Mouse (Mus musculus) neutrophil, adult 83 days (primary cell): ENCODE measurements around the gene Tnrc6c. TPM values are rescaled to one million over a fixed set of nuclear protein-coding genes. Genes with fewer than 3 reads are reported as not detected.

Experiments used
- total RNA-seq, 2 experiments: library from RNA; stranded (reverse); gene quantifications; one replicate each; pipeline ENCODE4 v1.2.4; 2023

The Tnrc6c gene
- total RNA-seq = 10 to 100 TPM; 33.7 to 37.7 TPM

DNA sequence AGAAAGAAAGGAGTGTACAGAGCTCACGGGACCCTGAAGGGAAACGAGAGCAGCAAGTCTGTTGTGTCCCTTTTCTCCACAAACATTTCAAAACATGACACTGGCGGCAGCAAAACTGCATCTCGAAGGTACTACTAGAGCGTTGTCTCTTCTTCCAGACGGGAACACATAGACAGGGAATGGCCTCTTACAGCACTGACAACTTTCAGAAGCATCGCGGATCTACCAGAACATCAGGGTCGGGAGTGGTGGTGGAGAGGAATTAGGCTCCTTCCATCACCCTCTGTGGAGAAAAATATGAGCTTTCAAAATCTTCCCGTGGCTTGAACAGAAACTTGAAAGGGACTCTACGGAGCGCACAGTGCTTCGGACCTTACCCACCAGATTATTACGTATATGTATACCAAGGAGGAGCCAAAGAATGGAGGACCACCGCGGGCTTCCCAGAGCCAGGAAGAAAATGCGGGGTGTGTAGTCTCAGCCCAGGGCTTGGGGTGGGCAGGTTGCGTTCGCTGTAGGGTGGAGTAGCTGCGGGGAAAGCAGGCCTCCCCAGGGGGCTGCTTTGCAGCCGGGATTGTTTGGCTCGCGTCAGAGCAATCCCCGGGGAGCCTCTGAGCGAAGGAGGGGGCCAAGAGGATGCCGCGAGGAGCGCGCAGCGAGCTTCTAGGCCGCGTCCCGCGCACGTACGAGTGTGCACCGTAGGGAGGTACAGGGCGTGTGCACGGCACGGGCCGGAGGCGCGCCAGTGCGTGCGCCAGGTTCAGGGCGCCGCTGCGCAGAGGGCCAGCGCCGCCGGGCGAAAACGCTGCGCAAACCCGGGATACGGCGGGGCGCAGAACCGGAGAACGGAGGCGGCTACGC, at the start of gene Tnrc6c:
Tnrc6c (plus strand) TSS at position 799 of the 861 bp plus-strand sequence.

DNA sequence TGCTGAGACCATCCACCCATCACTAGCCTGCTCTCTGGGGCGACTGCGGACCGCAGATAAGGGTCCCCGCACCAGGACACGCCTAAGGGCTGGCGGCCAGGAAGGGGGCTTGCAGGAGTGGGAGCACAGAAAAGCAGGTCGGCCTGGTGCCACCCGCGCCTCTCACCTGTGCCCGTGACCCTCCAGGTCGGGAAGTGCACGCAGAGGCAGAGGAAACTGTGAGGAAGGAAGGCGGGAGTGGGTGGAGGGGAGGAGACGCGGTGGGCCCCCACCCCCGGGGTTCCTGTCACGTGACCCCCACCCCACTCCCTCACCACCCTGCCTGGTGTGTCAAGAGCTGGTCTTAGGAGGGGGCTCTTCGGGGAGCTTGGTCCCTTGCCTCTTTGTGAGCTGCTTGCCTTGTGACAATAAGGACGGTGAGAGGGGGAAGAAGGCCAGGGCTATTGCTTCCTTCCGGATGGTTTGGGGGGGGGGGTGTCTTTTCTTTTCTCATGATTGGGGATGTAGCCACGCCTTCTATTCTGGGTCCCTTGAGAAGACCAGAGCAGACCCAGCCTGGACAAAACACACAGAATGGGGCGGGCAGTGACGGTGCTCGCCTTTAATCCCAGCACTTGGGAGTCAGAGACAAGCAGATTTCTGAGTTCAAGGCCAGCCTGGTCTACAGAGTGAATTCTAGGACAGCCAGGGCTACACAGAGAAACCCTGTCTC, 128.1 kb downstream of the Tnrc6c start, which contains the start of the genes Tmc8 and Tmc6:
Tmc8 (plus strand) TSS at position 84 of the 712 bp plus-strand sequence.
Tmc6 (minus strand) TSS at position 206 of the 712 bp plus-strand sequence.

DNA sequence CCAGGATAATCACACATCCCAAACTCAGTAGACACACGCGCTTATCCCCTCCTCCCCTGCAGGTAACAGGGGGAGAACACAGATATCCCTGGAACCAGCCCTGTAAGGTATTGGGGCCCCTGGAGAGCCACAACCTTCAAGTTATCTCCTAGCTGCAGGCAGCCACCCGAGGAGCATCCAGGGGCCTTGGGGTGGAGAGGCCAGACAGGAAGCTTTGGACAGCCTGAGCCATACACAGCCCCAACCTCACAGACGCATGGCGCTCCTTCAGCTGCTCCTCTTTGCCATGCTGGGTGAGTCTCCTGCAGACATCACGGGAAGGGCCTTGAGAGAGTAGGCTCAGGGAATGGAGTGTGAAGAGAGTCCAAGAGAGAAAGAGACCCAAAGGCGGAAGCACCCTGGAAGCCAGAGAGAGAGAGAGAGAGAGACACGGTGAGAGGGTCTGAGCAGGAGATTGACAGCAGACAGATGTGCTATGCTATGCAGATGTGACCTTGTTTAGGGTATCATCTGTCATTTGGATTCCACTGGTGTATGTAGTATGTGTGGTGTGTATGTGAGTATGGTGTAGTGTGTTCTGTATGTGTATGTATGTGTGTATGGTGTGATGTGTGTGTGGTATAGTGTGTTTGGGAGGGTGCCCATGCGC, 143.5 kb downstream of the Tnrc6c start, which contains the start of gene 6030468B19Rik:
6030468B19Rik (plus strand) TSS at position 150 of the 649 bp plus-strand sequence.

DNA sequence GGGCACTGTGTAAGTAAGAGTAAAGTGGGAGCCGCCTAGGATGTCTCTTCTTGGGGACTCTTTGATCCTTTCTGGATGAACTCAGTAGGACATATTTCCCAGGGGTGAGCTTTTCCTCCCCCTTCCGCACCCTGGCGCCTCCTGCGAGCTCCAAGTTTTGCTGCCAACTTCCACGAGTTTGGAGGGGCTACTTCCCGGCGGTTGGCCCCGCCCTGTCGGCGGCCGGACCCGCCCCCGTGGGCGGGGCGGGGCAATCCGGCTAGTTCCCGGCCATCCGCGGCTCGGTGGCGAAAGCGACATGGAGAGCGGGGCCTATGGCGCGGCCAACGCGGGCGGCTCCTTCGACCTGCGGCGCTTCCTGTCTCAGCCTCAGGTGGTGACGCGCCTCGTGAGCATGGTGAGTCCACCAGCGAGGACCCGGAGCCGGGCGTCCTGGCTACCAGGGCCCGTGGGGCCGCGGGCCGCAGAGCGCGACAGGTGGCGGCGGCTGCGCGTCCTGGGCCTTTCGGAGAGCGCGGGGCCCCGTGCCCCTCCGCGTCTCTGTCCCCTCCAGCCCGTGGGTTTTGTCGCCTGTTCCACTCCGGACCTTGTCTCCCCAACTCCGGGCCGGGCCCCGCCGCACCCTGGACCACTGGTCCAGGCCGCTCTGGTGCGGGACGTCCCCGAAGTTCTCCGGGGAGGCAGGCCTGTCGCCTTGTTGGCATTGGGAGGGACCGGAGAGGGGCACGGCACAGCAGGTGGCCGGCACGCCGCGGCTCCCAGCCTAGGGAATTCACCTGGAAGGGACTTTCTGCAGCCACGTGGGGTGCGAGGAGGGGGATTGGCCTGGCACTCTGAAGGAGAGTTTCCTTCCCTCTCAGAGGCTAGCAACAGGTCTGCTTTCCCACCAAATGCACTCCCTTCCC, 155.6 kb downstream of the Tnrc6c start, which contains the start of the genes Gm20708 and Syngr2:
Gm20708 (plus strand) TSS at position 262 of the 905 bp plus-strand sequence.
Syngr2 (plus strand) TSS at position 262 of the 905 bp plus-strand sequence.

Other genes with a start within 250 kb of the Tnrc6c start
- gene Gm11733, start 169.9 kb upstream of the Tnrc6c start, total RNA-seq = not detected
- 10 to 100 TPM; 45.5 to 51.0 TPM for gene Tmc8, start 127.8 kb downstream of the Tnrc6c start, total RNA-seq
- gene Tmc6, start 127.9 kb downstream of the Tnrc6c start, total RNA-seq = 100 to 1,000 TPM; 101 to 114 TPM
- 1 to 10 TPM; 1.5 to 1.8 TPM for gene 6030468B19Rik, start 143.4 kb downstream of the Tnrc6c start, total RNA-seq
- 1 to 10 TPM; 1.1 to 3.1 TPM for gene Gm20708, start 155.4 kb downstream of the Tnrc6c start, total RNA-seq
- 100 to 1,000 TPM; 105 to 110 TPM for gene Syngr2, start 155.4 kb downstream of the Tnrc6c start, total RNA-seq
- 1 to 10 TPM; 5.0 to 7.7 TPM for gene Afmid, start 171.6 kb downstream of the Tnrc6c start, total RNA-seq
- 10 to 100 TPM; 64.3 to 81.1 TPM for gene Tk1, start 171.8 kb downstream of the Tnrc6c start, total RNA-seq
- 10 to 100 TPM; 81.1 to 93.9 TPM for gene Birc5, start 195.0 kb downstream of the Tnrc6c start, total RNA-seq
- not detected for gene Tmem235, start 206.5 kb downstream of the Tnrc6c start, total RNA-seq
- under 1 TPM; 0.22 to 0.50 TPM for gene Tha1, start 219.2 kb downstream of the Tnrc6c start, total RNA-seq